Mouse (Mus musculus) MEL-GATA-1-ER (cell line): ENCODE measurements around the gene Tpcn2.
A peak's percentile ranks its signal among the peaks of the same experiment; 100 is the strongest.

Experiments
- DNase-seq: peaks from one replicate; pipeline ENCODE4 v3.0.0-alpha.2; 2012; ENCODE audit warnings: low read depth; ENCODE audit errors: extremely low read depth

Gene Tpcn2

GRCm38 (mm10) chr7:145283487-145284187 lies at the start of gene Tpcn2:
Tpcn2 (minus strand) TSS chr7:145284011.
- DNase-seq: peak; percentile 91

DNA sequence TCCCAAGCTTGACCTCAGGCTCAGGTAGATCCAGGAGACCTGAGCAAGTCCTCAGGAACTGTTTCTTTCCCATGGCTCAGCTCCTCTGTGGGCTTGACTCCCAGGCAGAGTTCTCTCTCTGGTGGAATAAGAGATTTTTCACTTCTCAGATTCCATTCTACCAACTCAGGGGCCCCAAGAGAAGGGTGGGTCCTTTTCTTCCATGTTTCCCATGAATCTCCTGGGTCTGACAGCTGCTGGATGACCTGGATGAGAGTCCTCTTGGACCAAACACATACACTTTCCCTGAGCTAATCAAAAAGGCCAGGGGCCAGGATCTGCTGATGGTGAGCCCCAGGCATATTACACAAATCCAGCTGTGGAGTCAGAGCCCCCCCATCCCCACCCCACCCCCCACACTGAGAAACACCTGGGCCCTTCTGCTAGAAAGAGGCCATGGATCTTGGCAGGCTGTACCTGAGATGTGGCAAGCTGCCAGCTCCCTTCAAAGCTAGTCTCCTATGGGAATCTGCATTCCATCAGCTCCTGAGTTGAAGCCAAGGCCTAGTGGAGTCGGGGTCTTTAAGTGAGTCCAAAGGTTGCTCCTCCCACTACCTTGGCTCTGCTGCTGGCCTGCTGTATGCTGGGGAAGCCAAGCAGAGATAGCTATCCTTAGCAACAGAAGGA lies 48.7 kb upstream of the Tpcn2 start:
- no peak for DNase-seq

DNA sequence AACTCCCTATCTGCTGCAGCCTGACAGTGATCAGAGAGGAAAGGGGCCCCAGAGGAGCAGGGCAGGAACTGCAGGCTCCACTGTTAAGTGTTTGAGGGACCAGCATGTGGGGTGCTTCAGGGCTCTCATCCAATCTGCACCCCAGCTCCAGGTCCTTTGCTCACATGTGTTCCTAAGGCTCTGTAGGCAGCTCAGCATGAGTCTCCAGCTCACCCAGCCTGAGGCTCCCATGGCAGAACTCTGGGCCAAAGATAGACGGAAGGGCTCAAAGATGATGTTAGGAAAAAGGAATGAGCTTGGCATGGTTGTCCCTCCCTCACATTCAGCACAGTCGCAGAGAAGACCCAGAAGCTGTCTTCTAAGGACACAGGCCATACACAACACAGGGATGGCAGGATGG lies 46.8 kb upstream of the Tpcn2 start:
- no peak for DNase-seq

GRCm38 (mm10) chr7:145329982-145330381 lies 46.2 kb upstream of the Tpcn2 start:
- no peak for DNase-seq

DNA sequence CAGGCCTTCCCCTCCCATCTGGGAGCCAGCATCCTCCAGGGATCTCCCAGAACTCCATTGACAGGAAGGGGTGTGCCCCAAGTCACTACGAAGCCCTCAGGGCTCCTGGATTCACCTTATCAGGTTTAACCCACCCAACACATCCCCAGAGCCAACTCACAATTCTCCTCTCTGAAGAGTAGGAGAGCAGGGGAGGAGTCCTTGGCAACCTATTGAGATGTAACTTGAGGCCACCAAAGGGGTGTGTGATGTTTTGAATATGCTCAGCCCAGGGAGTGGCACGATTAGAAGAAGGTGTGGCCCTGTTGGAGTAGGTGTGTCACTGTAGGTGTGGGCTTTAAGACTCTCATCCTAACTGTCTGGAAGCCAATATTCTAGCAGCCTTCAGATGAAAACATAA lies 41.9 kb upstream of the Tpcn2 start:
- DNase-seq: no peak

- DNase-seq: no peak
These were observed 39.8 kb upstream of the Tpcn2 start for GRCm38 (mm10) chr7:145323607-145324006.

DNA sequence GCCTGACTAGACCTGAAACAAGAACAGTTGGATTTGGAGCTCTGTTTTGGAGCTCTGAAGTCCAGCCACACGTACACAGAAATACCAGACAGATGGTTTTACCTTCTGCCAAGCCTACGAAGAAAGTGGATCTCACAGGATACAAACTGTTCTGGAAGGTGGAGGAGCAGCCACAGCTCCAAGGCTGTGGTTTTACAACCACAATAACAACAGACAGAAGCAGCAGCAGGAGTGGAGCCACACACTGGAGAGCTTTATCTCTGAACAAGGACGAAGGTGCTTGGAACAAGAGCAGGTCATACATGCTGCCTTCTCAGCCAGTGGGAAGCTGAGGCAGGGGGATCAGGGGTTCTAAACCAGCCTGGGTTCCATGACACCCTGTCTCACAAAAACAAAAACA lies 35.7 kb upstream of the Tpcn2 start:
- DNase-seq: no peak

GRCm38 (mm10) chr7:145317522-145317921 lies 33.7 kb upstream of the Tpcn2 start:
- no peak for DNase-seq

DNA sequence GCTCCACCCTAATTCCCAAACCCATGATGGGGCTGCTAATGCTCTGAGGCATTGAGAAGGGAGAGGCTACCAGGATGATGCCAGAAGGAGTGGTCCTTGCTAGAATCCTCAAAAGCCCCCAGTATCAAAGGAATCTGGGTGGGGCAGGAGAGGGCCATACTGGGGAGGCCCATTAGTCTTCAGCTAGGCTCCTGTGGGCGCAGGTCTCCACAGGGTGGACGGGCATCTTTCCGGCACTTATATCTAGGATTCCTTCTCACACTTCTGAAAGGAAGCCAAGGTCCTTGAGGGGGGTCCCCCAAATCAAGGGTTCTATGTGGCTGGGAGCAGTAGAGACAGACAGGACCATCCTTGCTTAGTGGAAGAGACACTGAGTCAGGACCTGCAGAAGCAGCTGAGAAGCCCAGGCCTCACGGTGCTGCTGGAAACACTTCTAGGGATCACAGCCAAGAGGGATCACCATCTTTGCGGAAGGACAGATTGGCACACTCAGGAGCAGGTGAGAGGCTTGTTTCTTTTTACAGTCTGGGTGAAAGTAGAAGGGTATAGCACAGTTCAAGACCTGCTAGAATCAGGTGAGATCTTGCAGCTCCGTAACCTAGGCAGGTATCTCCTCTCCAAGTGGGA lies 31.1 kb upstream of the Tpcn2 start, which contains the start of gene Mrgprd:
TSS of gene Mrgprd (plus strand) at position 51 of the 627 bp plus-strand sequence.
- DNase-seq: no peak

- no peak for DNase-seq
These were observed 28.3 kb upstream of the Tpcn2 start for GRCm38 (mm10) chr7:145312137-145312536.

GRCm38 (mm10) chr7:145310526-145310925 lies 26.7 kb upstream of the Tpcn2 start:
- no peak for DNase-seq

DNA sequence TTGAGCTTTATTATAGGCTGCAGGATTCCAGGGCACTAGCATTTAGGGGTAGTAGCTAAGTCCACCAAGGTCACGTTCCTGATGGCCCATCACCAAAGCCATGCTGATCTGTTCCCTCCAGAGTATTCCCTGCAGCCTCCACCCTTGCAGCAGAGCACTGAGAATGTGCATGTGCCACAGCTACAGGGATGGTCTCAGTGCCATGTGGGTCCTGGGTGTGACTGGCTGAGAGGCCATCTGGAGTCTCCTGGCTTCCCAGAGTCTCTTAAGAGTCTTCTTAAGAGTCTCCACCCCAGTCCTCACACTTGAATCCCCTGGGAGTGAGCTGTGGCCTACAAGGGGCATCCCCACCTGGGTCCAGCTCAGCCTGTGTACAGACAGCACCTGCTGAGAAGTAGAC lies 26.1 kb upstream of the Tpcn2 start:
- no peak for DNase-seq

DNA sequence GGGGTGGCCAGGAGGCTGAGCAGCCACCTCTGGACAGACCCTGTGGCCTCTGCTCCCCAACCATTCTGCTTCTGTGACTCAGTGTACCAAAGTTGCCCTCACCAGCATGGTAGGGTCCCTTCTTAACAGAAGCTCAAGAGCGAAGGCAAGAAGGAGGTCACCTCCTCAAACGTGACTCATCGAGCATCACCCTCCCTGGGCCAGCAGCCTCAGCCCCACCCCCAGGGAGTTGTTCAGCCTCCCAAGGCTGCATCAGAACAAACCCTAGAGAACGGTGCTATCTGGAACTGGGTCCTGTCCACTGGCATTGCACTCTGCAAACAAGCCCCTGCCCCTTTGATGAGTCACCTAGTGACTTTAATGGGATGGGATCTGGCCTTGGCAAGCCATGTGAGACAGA lies 25.1 kb upstream of the Tpcn2 start:
- no peak for DNase-seq

- DNase-seq: no peak
These were observed 24.4 kb upstream of the Tpcn2 start for GRCm38 (mm10) chr7:145308061-145308675.

DNA sequence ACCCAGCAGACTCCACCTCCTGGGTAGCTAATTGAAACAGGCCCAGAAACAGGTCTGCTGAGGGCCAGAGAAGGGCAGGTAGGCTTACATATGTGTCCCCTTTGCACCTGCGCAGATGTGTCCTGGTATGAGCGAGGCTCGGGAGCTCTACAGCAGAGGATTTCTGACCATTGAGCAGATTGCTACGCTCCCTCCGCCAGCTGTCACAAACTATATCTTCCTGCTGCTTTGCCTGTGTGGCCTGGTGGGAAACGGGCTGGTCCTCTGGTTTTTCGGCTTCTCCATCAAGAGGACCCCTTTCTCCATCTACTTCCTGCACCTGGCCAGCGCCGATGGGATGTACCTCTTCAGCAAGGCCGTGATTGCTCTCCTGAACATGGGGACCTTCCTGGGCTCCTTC lies 23.8 kb upstream of the Tpcn2 start:
- no peak for DNase-seq

DNA sequence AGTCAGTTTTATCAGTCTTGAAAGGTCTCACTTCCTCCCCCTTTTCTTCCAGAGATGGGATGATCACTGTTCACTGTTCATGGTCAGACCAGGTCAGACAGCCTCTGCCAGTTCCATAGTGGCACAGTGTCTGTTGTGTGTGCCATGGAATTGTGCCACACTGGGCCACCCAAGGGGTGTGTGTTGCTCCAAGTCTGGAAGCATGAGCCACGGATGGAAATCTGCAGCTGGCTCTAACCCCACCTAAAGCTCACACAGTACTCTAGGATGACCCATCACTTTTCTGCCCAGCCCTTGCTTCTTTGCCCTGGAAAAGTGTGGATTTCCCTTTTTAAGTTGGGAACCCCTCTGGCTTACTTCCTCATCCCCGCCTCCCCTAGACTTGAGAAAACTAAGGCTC lies 20.3 kb upstream of the Tpcn2 start:
- DNase-seq: no peak

- no peak for DNase-seq
These were observed 18.9 kb upstream of the Tpcn2 start for GRCm38 (mm10) chr7:145302488-145303285.

DNA sequence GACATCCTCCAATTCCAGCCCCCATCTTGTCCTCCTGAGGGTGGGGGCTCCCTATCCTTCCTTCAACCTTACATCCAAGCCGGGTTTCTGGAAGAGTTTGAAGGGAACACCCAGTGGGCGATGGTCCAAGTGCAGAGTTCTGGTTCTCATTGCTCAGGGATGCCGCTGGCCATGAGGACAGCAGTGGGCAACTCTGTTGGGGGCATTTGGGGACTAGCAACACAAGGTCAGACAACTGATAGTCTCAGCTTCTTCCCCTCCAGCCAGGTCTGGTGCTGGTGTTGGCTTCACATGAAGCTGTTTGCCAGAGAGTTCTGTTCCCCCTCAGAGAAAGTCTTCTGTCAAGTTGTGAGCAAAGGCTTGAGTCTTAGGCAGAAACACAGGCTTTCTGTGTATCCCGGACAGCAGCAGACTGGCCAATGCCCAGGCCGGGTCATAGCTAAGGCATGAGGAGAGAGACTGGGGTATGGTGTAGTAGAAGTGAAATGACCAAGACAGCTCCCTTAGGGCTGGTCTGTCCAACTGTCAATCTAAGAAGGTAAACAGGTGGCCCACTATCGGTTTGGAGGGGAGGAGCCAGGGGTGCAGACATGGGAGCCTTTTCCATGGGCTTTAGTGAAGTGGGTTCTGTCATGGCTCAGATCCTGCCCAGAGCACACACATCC lies 17.7 kb upstream of the Tpcn2 start:
- no peak for DNase-seq

- DNase-seq: no peak
These were observed 17.2 kb upstream of the Tpcn2 start for GRCm38 (mm10) chr7:145301008-145301340.

DNA sequence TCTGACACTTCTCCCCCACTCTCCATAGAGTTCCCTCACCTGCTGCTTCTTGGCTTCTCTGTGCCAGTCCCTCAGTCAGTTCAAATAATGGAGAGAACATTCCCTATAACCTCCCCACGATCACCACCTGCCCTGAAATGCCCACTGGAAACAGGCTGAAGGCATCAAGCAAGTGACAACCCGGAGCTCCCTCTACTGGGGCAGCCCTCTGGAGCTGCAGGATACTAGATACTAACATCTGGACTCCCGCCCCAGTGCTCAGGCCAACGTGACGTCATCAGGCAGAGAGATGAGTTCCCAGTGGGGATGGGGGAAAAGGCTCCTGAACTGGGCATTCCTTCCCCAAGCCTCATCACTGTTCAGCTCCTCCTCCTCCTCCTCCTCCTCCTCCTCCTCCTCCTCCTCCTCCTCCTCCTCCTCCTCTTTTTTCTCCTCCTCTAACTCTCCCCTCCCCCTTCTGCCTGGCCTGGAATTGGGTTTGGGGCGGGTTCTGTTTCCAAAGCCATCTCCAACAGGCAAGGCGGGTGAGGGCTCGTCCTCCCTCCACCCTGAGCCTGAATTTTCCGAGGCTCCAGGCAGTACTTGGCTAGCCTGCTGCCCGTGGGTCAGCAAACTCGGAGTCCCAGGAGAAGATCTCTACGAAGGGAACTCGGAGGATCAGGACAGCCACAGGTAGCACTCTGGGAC lies 16.7 kb upstream of the Tpcn2 start, which contains the start of gene Mrgprf:
TSS of gene Mrgprf (plus strand) at position 508 of the 687 bp plus-strand sequence.
- no peak for DNase-seq
